Mouse (Mus musculus) heart, postnatal 25 days (tissue): Measurements from ENCODE around the gene Abca8b. TPM values are rescaled to one million over a fixed set of nuclear protein-coding genes. Genes with fewer than 3 reads are reported as not detected.
"Not testable (repeated sequence)": the region's sequence is repeated elsewhere in the genome, so short reads cannot be mapped to it uniquely, and the experiment has no call there.

Source experiments
- DNase-seq: peaks from one replicate; pipeline ENCODE4 v3.0.0; 2022; ENCODE audit warnings: low spot score
- intact Hi-C: fragments of 180-260 bp; cut with DNase I; formaldehyde crosslinking; loops from one replicate; pipeline ENCODE4 v1.15.1; 2025
- total RNA-seq, 2 experiments: library from RNA; stranded (reverse); gene quantifications; 2 replicates each; pipeline ENCODE4 v1.2.3; 2021

Abca8b gene
- total RNA-seq, 2 experiments from 2014 or later = 6.6 to 8.5 TPM

GRCm38 (mm10) chr11:109919480-109919879 lies 76.2 kb downstream of the Abca8b start:
- DNase-seq = no peak
- intact Hi-C loops = no loop called here

DNA sequence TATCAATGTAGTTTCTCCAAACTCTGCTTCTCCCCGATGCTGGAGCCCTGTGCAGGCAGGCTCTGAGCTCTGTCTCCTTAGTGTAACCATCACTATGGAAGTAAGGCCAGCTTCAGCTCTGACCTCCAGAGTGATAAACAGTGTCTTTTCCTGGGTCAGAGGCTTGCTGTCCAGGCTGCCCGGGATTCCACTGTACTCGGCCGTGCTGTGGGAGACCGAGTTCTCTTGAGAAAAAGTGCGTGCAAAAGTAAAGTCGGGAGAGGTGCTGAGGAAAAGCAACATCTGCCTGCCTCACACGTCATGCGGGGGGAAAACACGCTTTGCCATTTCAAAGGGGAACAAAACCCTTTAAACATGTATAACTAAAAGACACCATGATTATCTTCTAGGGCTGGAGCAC lies 79.0 kb downstream of the Abca8b start:
- intact Hi-C loops = no loop called here
- no peak for DNase-seq

DNA sequence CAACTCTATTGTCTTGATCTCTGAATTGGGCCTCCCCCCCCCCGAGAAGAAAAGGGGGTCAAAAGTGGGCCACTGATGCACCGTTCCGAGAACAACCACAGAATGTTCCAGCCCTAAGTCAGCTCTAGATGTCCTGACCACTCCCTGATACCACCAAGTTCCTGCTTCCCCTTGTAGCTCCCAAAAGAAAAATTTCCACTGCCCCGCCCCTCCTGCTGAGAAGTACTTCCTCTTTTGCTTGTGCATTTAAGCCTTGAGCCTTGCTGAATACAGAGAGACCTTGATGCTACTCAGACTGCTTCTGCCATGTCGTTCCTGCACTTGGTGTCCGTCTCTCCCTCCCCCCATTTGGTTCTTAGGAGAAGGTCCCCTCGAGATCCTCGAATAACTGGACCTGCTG lies 82.5 kb downstream of the Abca8b start:
- intact Hi-C loops, DNase-seq: not testable (repeated sequence)

- DNase-seq, intact Hi-C loops: not testable (repeated sequence)
These were observed 83.5 kb downstream of the Abca8b start for GRCm38 (mm10) chr11:109912118-109912517.

DNA sequence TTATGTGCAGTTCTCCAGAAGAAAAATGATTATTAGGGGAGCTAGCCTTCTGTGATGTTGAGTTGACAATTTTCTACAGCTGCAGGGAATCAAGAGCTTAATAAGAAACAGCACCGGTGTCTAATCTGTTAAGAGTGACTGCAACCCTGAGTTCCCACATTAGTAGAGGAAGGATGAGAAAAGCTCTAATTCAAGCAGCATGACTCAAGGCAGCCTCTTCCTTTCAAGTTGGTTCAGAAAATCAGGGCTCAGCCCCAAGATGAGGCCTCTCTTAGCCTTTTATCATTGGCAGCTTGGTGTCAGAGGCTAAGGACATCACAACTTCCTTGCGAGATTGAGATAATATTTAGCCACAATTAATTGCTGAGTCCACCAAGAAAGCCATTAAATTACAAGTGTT lies 85.8 kb downstream of the Abca8b start:
- DNase-seq = no peak

DNA sequence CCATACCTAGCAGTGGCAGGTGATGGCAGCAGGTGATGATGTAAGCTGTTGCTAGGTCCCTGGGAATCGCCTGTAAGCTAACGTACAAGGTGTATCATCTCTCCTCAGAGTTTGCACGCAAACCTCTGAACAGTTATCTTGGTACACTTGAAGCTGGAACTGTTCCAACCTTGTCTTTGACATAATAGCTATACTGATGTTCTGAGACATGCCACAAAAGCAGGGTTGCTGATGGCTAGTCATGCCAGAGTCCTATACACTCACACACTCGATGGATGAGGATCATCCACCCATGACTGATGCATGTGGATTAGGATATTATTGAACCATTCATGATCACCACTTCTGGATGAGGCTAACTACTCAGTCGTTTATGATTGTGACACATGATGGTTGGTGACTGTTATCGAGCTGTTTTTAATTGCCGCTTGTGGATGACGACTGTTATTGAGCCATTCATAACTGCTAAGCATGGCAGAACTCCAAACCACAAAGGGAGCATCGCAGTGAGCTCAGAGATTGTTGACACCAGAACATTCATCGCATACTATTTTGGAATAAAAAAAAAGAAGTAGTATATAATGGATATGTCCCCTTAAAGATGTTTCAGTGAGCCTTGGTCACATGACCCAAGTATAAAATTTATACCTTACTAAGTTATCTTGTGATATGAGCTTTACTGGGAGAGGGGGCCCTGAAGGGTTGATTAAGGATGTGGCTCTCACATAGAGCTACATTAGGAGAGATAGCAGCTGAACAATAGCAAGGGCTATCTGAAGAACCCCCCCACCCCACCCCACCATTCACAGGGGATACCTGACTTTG lies 87.2 kb downstream of the Abca8b start:
- no peak for DNase-seq
- intact Hi-C loops = no loop called here

More for the DNA sequence above, 85.8 kb downstream of the Abca8b start:
- intact Hi-C loops = no loop called here

DNA sequence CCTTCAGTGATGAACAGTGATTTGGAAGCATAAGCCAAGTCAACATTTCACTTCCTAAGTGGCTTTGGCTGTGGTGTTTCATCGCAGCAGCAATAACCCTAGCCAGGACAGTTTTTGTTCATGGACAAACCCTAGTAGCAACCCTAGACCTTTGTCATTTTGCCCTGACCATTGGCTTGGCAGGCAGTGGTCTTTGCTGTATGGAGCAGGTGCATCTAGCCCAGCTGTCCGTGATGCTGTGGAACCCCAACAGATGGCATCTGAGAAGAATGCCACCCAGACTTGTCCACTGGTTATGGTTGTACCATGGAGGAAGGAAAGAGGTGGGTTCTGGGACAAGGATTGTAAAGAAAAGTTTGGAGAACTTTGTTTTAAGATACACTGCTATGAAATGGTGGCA lies 88.1 kb downstream of the Abca8b start:
- intact Hi-C loops = no loop called here
- no peak for DNase-seq

GRCm38 (mm10) chr11:109902616-109903598 lies 92.7 kb downstream of the Abca8b start:
- intact Hi-C loops = no loop called here
- DNase-seq = no peak

- no peak for DNase-seq
- intact Hi-C loops = no loop called here
These were observed 95.0 kb downstream of the Abca8b start for GRCm38 (mm10) chr11:109900491-109901241.

DNA sequence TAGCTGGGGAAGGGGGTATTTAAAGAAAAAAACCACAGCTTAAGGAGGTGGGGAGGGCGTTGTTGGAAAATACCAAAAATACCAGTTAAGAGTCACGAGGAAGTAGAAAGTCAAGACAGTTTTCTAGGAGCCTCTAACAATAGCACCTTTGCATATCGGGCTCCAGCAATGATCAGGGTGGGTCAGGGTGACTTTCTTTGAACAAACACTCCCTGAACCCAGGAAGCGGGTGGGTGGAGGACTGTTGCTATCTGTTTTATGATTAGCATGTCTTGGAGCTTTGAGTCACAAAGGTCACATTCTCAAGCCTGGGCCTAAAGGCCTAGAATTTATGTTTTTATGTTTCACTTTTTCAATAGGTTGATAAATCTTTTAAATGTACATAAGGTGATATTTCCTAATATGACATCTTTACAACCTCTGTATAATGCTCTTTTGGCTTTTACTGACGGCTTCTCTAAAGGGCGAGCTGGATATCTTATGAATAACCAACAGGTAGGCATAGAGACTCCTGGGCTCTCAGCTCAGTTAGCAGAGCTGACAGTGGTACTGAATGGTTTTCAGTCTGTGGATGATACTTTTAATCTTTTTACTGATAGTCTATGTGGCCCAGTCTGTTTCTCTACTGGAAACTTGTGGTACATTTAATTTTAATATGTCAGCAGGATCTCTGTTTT lies 96.7 kb downstream of the Abca8b start:
- intact Hi-C loops = no loop called here
- no peak for DNase-seq

- intact Hi-C loops = no loop called here
These were observed 99.6 kb downstream of the Abca8b start for GRCm38 (mm10) chr11:109895952-109896530.

DNA sequence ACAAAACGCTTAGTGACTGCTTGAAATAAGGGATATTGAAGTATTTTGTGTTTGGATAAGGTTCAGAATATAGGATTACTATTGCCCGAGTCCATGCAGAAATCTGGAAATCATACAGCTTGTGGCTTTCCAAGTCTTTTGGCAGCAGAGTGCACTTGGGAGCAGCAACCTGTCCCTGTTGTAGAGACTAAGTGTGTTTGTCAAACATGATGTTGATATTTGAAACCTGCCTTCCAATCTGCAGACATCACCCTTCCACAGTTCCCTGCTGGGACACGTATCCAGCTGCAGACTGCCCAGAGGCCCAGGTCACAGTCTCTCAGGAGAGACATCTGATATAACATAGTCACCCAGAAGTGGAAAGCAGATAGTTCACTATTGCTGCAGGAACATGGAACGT lies 100.1 kb downstream of the Abca8b start:
- no peak for DNase-seq
- intact Hi-C loops = no loop called here

More at GRCm38 (mm10) chr11:109895952-109896530, 99.6 kb downstream of the Abca8b start:
- no peak for DNase-seq

- no peak for DNase-seq
- intact Hi-C loops = loop anchor here (5.0 kb wide), 1 partner anchor 373 kb away; no protein-coding TSS in a partner anchor
These were observed 101.5 kb downstream of the Abca8b start for GRCm38 (mm10) chr11:109893894-109894804.

DNA sequence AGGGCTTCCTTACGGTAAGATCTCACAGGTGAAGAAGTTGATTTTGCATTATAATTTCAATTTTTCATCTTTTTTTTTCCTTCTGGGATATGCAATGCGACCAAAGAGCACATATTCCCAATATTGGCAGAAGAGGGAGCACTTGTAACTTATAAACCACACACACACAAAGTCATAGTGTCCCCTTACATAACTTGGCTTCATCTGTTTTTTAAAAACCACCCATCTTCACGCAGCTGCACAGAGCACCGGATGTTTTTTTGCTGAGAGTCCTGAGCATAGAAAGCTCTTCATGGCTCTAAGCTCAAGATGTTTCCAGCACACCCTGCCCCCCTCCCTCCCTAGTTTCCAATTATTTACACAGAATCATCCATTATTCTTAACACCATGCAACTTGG lies 103.7 kb downstream of the Abca8b start:
- DNase-seq = peak; percentile 40
- intact Hi-C loops = loop anchor here (5.0 kb wide), 1 partner anchor 375 kb away; no protein-coding TSS in a partner anchor

DNA sequence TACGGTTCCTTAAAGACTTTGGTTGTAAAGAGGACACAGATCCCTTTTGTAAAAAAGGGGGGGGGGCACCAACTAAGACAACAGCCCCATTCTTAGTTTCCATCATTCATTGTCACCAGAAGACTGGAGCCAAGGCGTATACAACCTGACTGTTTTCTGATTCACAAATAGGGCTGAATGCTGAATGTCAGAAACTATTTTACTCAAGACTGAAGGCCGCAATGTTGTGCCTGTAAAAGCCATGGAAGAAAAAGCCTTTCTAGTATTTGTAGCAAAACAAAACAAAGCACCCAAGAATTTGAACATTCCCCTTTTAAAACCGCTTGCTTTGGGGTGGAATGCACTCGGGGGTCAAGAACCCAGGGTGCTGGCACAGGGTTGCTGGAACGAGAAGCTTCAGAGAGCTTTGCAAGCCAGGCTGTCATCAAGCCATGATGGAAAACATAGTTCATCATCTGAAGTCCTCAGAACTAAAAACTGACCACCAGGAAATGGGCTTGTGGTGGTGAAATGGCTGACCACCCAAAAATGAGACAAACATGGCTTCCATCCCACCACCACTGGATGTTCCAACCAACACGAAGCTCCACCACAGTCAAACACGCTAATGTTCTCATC lies 104.2 kb downstream of the Abca8b start:
- peak; percentile 46 for DNase-seq
- intact Hi-C loops = loop anchor here (5.0 kb wide), 1 partner anchor 376 kb away; no protein-coding TSS in a partner anchor

DNA sequence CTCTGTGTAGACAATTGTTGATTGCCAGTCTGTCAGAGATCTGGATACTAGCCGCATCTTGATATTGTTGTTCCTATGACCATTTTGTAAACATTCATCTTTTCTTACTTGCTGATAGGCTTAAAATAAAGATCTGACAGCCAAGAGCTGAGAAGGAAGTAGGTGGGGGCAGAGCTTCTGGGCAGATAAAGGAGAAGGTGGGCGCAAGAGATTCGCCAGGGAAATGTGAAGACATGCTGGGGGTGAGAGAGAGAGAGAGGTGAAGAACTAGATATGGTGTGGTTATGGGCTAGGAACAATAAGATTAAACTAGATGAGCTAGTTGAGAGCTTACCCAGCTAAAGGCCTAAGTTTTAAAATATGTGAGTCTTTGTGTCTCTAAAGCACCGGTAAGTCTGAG lies 106.0 kb downstream of the Abca8b start:
- intact Hi-C loops = loop anchor here (5.0 kb wide), 1 partner anchor 208 kb away; the partner anchor contains the start of gene Abca8a

DNA sequence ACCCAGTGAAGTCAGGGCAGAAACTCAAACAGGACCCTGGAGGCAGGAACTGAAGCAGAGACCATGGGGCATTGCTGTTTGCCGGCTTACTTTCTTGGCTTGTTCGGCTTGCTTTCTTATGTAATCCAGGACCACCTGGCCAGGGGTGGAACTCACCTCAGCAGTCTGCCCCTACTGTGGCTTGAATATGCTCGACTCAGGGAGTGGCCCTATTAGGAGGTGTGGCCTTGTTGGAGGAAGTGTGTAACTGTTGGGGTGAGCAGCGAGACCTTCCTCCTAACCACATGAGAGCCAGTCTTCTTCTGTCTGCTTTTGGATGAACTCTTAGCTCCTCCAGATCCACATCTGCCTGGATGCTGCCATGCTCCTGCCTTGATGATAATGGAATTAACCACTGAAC lies 108.9 kb downstream of the Abca8b start:
- DNase-seq = no peak
- intact Hi-C loops = loop anchor here (5.0 kb wide), 1 partner anchor 211 kb away; the partner anchor contains the start of gene Abca8a

More for the DNA sequence above, 106.0 kb downstream of the Abca8b start:
- DNase-seq = no peak
